Mouse (Mus musculus) urinary bladder, adult 2 months (tissue): ENCODE data around the gene Vmn2r124. TPM values are rescaled to one million over a fixed set of nuclear protein-coding genes. Genes with fewer than 3 reads are reported as not detected.
"Not testable (repeated sequence)": the region's sequence is repeated elsewhere in the genome, so short reads cannot be mapped to it uniquely, and the experiment has no call there.

ENCODE experiments used
- DNase-seq: peaks from one replicate; pipeline ENCODE4 v3.0.0; 2022; ENCODE audit warnings: low spot score
- polyA plus RNA-seq: library from polyadenylated mRNA; depleted of rRNA; stranded (reverse); fragments of >200 nt; gene quantifications from 2 replicates; pipeline ENCODE4 v1.2.3, GENCODE M21; 2012; rRNA removed

The Vmn2r124 gene
- not detected in 2 replicates for polyA plus RNA-seq

DNA sequence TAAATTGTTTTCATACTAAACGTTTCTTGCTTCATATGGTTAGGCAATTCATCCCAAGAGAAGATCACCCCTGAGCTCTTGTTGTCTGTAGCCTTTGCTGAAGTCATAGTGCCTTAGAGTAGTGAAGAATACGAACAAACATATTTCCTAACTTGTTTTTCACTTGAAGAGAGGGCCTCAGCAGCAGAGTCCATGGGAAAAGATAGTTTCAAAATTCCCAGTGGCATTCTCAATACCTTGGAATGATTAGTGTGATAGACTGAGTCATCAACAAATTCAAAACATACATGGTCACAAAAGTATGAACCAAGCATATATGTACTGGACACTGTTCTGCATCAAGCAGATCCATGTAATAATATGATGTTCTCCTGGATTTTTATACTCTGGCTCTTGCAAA, at the start of gene Vmn2r124:
Gene Vmn2r124 (plus strand): TSS at position 301 of the 400 bp plus-strand sequence.
- DNase-seq, result no peak

DNA sequence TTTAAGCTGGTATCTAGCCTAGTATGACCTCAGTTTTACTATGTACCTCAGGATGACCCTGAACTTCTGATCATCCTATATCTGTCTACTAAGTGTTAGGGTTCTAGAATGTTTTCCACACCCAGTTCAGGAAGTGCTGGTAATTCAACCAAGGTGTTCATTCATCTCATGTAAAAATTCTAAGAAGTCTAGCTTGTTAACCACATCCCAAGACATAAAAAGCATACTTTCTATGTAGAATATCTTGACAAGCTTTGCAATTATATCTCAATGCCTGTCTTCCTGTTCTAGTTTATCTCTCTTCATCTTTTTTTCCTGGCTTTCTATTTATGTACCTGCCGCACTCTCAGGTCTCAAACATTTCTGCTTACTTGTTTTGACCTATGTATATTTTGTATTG, 44.5 kb upstream of the Vmn2r124 start:
- no peak for DNase-seq

GRCm38 (mm10) chr17:18021433-18021832, 27.8 kb upstream of the Vmn2r124 start, which contains the start of gene Fpr-rs4:
Gene Fpr-rs4, plus strand, starts transcription at chr17:18021733.
- no peak for DNase-seq

- not testable (repeated sequence) for DNase-seq
Observed at GRCm38 (mm10) chr17:18084716-18085115, 35.5 kb downstream of the Vmn2r124 start, which contains the start of gene Vmn2r91. Gene Vmn2r91, plus strand, starts transcription at chr17:18085016.

GRCm38 (mm10) chr17:18095626-18096025, 46.4 kb downstream of the Vmn2r124 start:
- DNase-seq, result not testable (repeated sequence)

- not testable (repeated sequence) for DNase-seq
Observed at GRCm38 (mm10) chr17:18102265-18102664, 53.0 kb downstream of the Vmn2r124 start.

Other genes starting within 250 kb of the Vmn2r124 start
- gene Spaca6, start 222.3 kb upstream of the Vmn2r124 start, polyA plus RNA-seq, result 91.3 and 98.6 TPM in 2 replicates
- 0.62 and 0.90 TPM in 2 replicates for gene Has1, start 194.2 kb upstream of the Vmn2r124 start, polyA plus RNA-seq
- 0.15 and 0.18 TPM in 2 replicates for gene Fpr1, start 165.5 kb upstream of the Vmn2r124 start, polyA plus RNA-seq
- 0.28 and 0.43 TPM in 2 replicates for gene Fpr2, start 161.6 kb upstream of the Vmn2r124 start, polyA plus RNA-seq
- gene Fpr3, start 161.6 kb upstream of the Vmn2r124 start, polyA plus RNA-seq, result not detected in 2 replicates
- not detected in 2 replicates for gene Fpr-rs4, start 27.7 kb upstream of the Vmn2r124 start, polyA plus RNA-seq
- gene Vmn2r91, start 35.6 kb downstream of the Vmn2r124 start, polyA plus RNA-seq, result not detected in 2 replicates
- gene Vmn2r92, start 102.5 kb downstream of the Vmn2r124 start, polyA plus RNA-seq, result not detected in 2 replicates
- gene Vmn2r94, start 228.3 kb downstream of the Vmn2r124 start, polyA plus RNA-seq, result not detected in 2 replicates
- not detected in 2 replicates for gene Vmn2r93, start 248.7 kb downstream of the Vmn2r124 start, polyA plus RNA-seq